Mouse (Mus musculus) kidney, adult 2 months (tissue): Measurements from ENCODE around the gene Txnrd2.

Source experiments
- CTCF ChIP-seq: fragments of 200-500 bp; conservative IDR thresholded peaks from 2 replicates; pipeline ENCODE4 v1.5.1; 2011; ENCODE audit warnings: low read depth, mild to moderate bottlenecking, control low read depth, low read length, moderate library complexity, mixed read lengths; ENCODE audit not compliant: insufficient read depth, insufficient read length
- POLR2A ChIP-seq: fragments of 200-500 bp; IDR thresholded peaks from one replicate; pipeline ENCODE4 v1.6.1; 2011; ENCODE audit warnings: low read depth, low read length, control low read depth

GRCm38 (mm10) chr16:18490894-18491293, 64.7 kb downstream of the Txnrd2 start:
- TF ChIP-seq POLR2A (no peak), CTCF (no peak)
